Mouse (Mus musculus) liver, postnatal 0 days (tissue): ENCODE measurements around the gene Olfr1387. TPM values are rescaled to one million over a fixed set of nuclear protein-coding genes. Genes with fewer than 3 reads are reported as not detected.
"Not testable (repeated sequence)": the region's sequence is repeated elsewhere in the genome, so short reads cannot be mapped to it uniquely, and the experiment has no call there.

Experiments
- ATAC-seq: fragments of 200-750 bp; cut with Nextera tagmentation; 2 replicates; pipeline ENCODE4 v1.8.0; 2017; ENCODE audit warnings: mild to moderate bottlenecking, moderate library complexity
- DNase-seq: peaks from one replicate; pipeline ENCODE4 v3.0.0-alpha.2; 2016
- H3K27ac ChIP-seq: fragments of 300-500 bp; sonication (generic); 2 replicates; pipeline ENCODE4 v1.5.1; 2014; ENCODE audit warnings: antibody characterized with exemption, moderate library complexity, mild to moderate bottlenecking, low read depth
- H3K27me3 ChIP-seq: fragments of 300-500 bp; sonication (generic); 2 replicates; pipeline ENCODE4 v1.6.1; 2014; ENCODE audit warnings: low read length, control low read depth, mixed read lengths; ENCODE audit not compliant: insufficient read depth
- H3K36me3 ChIP-seq: fragments of 300-500 bp; sonication (generic); replicated peaks from 2 replicates; pipeline ENCODE4 v1.6.1; 2014; ENCODE audit warnings: mild to moderate bottlenecking, control low read depth, low read length, moderate library complexity, mixed read lengths; ENCODE audit not compliant: insufficient read depth
- H3K4me1 ChIP-seq: fragments of 300-500 bp; sonication (generic); 2 replicates; pipeline ENCODE4 v1.6.1; 2014; ENCODE audit warnings: antibody characterized with exemption, mild to moderate bottlenecking, control low read depth; ENCODE audit not compliant: insufficient read depth
- H3K4me2 ChIP-seq: fragments of 300-500 bp; sonication (generic); 2 replicates; pipeline ENCODE4 v1.6.1; 2014; ENCODE audit warnings: low read depth, mild to moderate bottlenecking, low read length, moderate library complexity, mixed read lengths
- H3K4me3 ChIP-seq: fragments of 300-500 bp; sonication (generic); 2 replicates; pipeline ENCODE4 v1.5.1; 2014; ENCODE audit warnings: low read depth, low read length
- H3K9ac ChIP-seq: fragments of 300-500 bp; sonication (generic); replicated peaks from 2 replicates; pipeline ENCODE4 v1.6.1; 2014; ENCODE audit warnings: mild to moderate bottlenecking, moderate library complexity
- H3K9me3 ChIP-seq: fragments of 300-500 bp; sonication (generic); 2 replicates; pipeline ENCODE4 v1.6.1; 2016; ENCODE audit warnings: mild to moderate bottlenecking, control low read depth, low read length, mixed read lengths
- CTCF ChIP-seq: sonication (generic); IDR thresholded peaks from 2 replicates; pipeline ENCODE4 v1.5.1; 2016; ENCODE audit warnings: antibody characterized with exemption, low read depth
- EP300 ChIP-seq: IDR thresholded peaks from 2 replicates; pipeline ENCODE4 v1.6.1; 2016; ENCODE audit warnings: antibody characterized with exemption, low read depth, mild to moderate bottlenecking
- WGBS: fragments of 180-500 bp; shearing (Covaris S2); extraction: QIAGEN DNeasy Blood & Tissue Kit; methylation state at CpG from one replicate; pipeline ENCODE4 v1.1.7; 2014; ENCODE audit not compliant: insufficient replicate concordance; 5-methylcytosine and 5-hydroxymethylcytosine counted together
- polyA plus RNA-seq: library from polyadenylated mRNA; unstranded; fragments of >200 nt; fragmentation: Nextera tagmentation; extraction: Ambion mirVana; gene quantifications from 2 replicates; pipeline ENCODE4 v1.2.1, GENCODE M21; 2015

The Olfr1387 gene
- polyA plus RNA-seq, 1 experiment from 2014 or later = not detected

DNA sequence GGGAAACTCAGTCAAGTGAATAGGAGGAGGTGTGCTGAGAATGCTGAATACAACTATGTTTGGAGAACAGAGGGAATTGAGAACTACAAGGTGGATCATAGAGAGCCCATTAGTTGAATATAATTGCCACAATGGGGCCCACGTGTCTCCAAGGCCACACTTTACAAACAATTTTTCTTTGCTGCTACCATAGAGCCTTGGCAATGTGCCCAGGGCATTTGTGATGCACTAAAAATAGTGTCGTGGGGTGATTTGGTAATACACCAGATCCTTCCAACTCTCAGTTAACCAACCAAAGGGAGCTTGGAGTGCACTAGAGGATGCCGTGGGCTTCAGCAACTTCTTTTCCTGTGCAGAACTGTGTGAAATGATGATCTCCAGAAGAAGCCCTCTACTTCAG lies 18.7 kb upstream of the Olfr1387 start, which contains the start of gene Olfr1388:
Olfr1388 (plus strand) TSS at position 214 of the 400 bp plus-strand sequence.
- 54% methylated on average over 3 of the region's 3 CpGs for WGBS
- Histone ChIP-seq H3K36me3 (no peaks in the 10 kb centered on the region), H3K4me3 (no peak within 1 kb of the TSS), H3K27me3 (no peaks in the 10 kb centered on the region), H3K9ac (no peak within 1 kb of the TSS), H3K27ac (no peak within 1 kb of the TSS), H3K4me1 (no peaks in the 10 kb centered on the region), H3K9me3 (no peaks in the 10 kb centered on the region), H3K4me2 (no peak within 1 kb of the TSS)
- no peak for DNase-seq
- no peak for ATAC-seq
- TF ChIP-seq EP300 = no peak
- TF ChIP-seq CTCF = no peak

DNA sequence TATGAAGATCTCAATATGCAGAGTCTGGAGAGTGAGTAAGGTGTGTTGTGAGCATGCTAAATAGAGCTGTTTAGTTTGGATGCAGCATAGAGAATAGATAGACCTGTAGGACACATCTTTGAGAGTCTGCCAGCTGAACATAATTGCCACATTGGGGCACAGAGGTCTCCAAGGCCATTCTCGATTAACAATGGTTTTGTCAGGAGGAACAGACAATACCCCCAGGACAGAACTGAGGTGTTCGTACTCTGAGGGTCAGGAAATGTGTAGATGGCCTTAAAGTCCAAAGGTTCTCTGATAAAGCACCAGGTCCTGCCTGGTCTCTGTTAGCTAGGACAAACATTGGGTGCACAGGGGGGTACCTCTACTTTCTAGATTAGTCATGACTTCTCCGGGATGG lies 9.6 kb downstream of the Olfr1387 start, which contains the start of gene Olfr1386:
Olfr1386 (plus strand) TSS at position 301 of the 400 bp plus-strand sequence.
- H3K4me2 ChIP-seq, DNase-seq, H3K9me3 ChIP-seq: not testable (repeated sequence)

DNA sequence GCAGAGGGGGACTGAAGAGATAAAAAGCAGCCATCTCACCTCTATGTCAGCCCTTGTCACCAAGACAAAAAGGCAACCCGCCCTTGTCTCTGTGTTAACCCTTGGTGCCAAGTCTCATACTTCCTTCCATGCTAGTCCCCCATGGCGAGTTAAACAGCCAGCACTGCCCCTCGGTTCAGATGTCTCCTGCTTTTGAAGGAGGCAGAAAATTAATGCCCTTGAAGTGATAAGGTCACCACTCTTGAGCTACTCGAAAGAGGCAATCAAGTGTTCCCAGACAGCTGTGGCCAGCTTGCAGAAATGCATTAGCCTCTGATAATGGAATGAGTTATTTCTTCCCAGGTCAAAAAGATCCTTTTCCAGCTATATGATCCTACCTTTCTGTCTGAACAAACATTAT lies 30.8 kb downstream of the Olfr1387 start:
- DNase-seq = no peak
- H3K4me3 ChIP-seq = no peak overlapping the region

More for the DNA sequence above, 9.6 kb downstream of the Olfr1387 start, which contains the start of gene Olfr1386:
- not testable (repeated sequence) for H3K27me3 ChIP-seq, H3K4me1 ChIP-seq, ATAC-seq, H3K4me3 ChIP-seq, H3K27ac ChIP-seq, H3K36me3 ChIP-seq, H3K9ac ChIP-seq
- WGBS = 48% methylated on average over 3 of the region's 3 CpGs

DNA sequence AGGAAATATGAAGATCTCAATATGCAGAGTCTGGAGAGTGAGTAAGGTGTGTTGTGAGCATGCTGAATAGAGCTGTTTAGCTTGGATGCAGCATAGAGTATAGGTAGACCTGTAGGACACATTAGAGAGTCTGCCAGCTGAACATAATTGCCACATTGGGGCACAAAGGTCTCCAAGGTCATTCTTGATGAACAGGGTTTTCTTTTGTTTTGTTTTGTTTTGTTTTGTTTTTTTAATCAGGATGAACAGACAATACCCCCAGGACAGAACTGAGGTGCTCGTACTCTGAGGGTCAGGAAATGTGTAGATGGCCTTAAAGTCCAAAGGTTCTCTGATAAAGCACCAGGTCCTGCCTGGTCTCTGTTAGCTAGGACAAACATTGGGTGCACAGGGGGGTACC lies 33.6 kb downstream of the Olfr1387 start, which contains the start of gene Olfr1385:
Olfr1385 (plus strand) TSS at position 301 of the 400 bp plus-strand sequence.
- H3K27me3 ChIP-seq, H3K4me2 ChIP-seq, H3K27ac ChIP-seq, H3K4me1 ChIP-seq, H3K9ac ChIP-seq, H3K36me3 ChIP-seq, H3K4me3 ChIP-seq, ATAC-seq, H3K9me3 ChIP-seq, DNase-seq: not testable (repeated sequence)
- 52% methylated on average over 1 of the region's 1 CpGs for WGBS

More for the DNA sequence above, 30.8 kb downstream of the Olfr1387 start:
- Histone ChIP-seq H3K36me3 (no peaks in the 10 kb centered on the region), H3K9ac (no peak overlapping the region), H3K4me2 (no peak overlapping the region), H3K27me3 (no peaks in the 10 kb centered on the region), H3K4me1 (no peaks in the 10 kb centered on the region), H3K9me3 (no peaks in the 10 kb centered on the region), H3K27ac (no peak overlapping the region)
- 51% methylated on average over 4 of the region's 4 CpGs for WGBS
- ATAC-seq = no peak
- TF ChIP-seq EP300 = no peak
- no peak for TF ChIP-seq CTCF

Other genes starting within 250 kb of the Olfr1387 start
- 56.3 and 58.2 TPM in 2 replicates for gene Mgat1, start 211.2 kb upstream of the Olfr1387 start, polyA plus RNA-seq
- gene Olfr1393, start 177.0 kb upstream of the Olfr1387 start, polyA plus RNA-seq = 0.05 and 0.07 TPM in 2 replicates
- not detected in 2 replicates for gene Olfr1392, start 170.1 kb upstream of the Olfr1387 start, polyA plus RNA-seq
- not detected in 2 replicates for gene Olfr10, start 150.6 kb upstream of the Olfr1387 start, polyA plus RNA-seq
- gene Olfr1391, start 132.6 kb upstream of the Olfr1387 start, polyA plus RNA-seq = not detected in 2 replicates
- not detected in 2 replicates for gene Olfr1390, start 120.2 kb upstream of the Olfr1387 start, polyA plus RNA-seq
- not detected in 2 replicates for gene Olfr1389, start 32.3 kb upstream of the Olfr1387 start, polyA plus RNA-seq
- gene Olfr1388, start 18.7 kb upstream of the Olfr1387 start, polyA plus RNA-seq = not detected in 2 replicates
- not detected in 2 replicates for gene Olfr1386, start 9.7 kb downstream of the Olfr1387 start, polyA plus RNA-seq
- not detected in 2 replicates for gene Olfr1385, start 33.7 kb downstream of the Olfr1387 start, polyA plus RNA-seq
- not detected in 2 replicates for gene Olfr1384, start 51.4 kb downstream of the Olfr1387 start, polyA plus RNA-seq
- gene Olfr1383, start 64.3 kb downstream of the Olfr1387 start, polyA plus RNA-seq = not detected in 2 replicates
- gene Olfr1382, start 72.9 kb downstream of the Olfr1387 start, polyA plus RNA-seq = not detected in 2 replicates
- not detected in 2 replicates for gene Olfr1381, start 88.1 kb downstream of the Olfr1387 start, polyA plus RNA-seq
- not detected in 2 replicates for gene Olfr1380, start 101.5 kb downstream of the Olfr1387 start, polyA plus RNA-seq
- gene Flt4, start 153.9 kb downstream of the Olfr1387 start, polyA plus RNA-seq = 4.3 and 4.9 TPM in 2 replicates
- 0.25 and 0.33 TPM in 2 replicates for gene Scgb3a1, start 208.3 kb downstream of the Olfr1387 start, polyA plus RNA-seq